Mouse (Mus musculus): Measurements from ENCODE around the gene Atp6ap1. TPM values are rescaled to one million over a fixed set of nuclear protein-coding genes. Genes with fewer than 3 reads are reported as not detected.
A peak's percentile ranks its signal among the peaks of the same experiment; 100 is the strongest.

Atp6ap1 gene
- polyA plus RNA-seq, 1 experiment from 2014 or later = 94.8 TPM

- Histone ChIP-seq H3K9ac (replicated peaks) (peak within 1 kb of the TSS; percentile 68), H3K4me2 (peak within 1 kb of the TSS; percentile 75), H3K4me1 (replicated peaks) (no peaks in the 10 kb centered on the region; the same call in 1 of the 2 replicates), H3K4me3 (replicated peaks) (peak within 1 kb of the TSS; percentile 58), H3K36me3 (peaks cover 73% of the 10 kb centered on the region), H3K27ac (peak within 1 kb of the TSS; percentile 90), H3K27me3 (no peaks in the 10 kb centered on the region), H3K9me3 (no peaks in the 10 kb centered on the region)
- WGBS = 16% methylated on average over 37 of the region's 41 CpGs
- ATAC-seq (ENCODE audit: insufficient number of reproducible peaks, insufficient read depth, low FRiP score, low TSS enrichment, low read depth) = peak; percentile 50
Observed at GRCm38 (mm10) chrX:74304867-74305700, 8.2 kb downstream of the Atp6ap1 start, which contains the start of gene Gdi1. Gene Gdi1 (plus strand): TSS chrX:74304998.

- peak; percentile 94 for ATAC-seq (ENCODE audit: insufficient number of reproducible peaks, insufficient read depth, low FRiP score, low TSS enrichment, low read depth)
- H3K27ac ChIP-seq = peak within 1 kb of the TSS; percentile 84
- peak within 1 kb of the TSS; percentile 77 for H3K9ac ChIP-seq (replicated peaks)
- H3K4me1 ChIP-seq (replicated peaks) = no peaks in the 10 kb centered on the region
- WGBS = 17% methylated on average over 56 of the region's 59 CpGs
- peak within 1 kb of the TSS; percentile 68 for H3K4me2 ChIP-seq
- peaks cover 36% of the 10 kb centered on the region for H3K36me3 ChIP-seq
- no peaks in the 10 kb centered on the region for H3K27me3 ChIP-seq
- no peaks in the 10 kb centered on the region for H3K9me3 ChIP-seq
- peak within 1 kb of the TSS; percentile 62 for H3K4me3 ChIP-seq (replicated peaks)
Observed at GRCm38 (mm10) chrX:74312540-74313464, 15.9 kb downstream of the Atp6ap1 start, which contains the start of gene Fam50a. Gene Fam50a (plus strand): TSS chrX:74313033.

GRCm38 (mm10) chrX:74328725-74329161 is 31.8 kb downstream of the Atp6ap1 start, which contains the start of gene Plxna3:
Gene Plxna3 (plus strand): TSS chrX:74329066.
- peak within 1 kb of the TSS; percentile 49 for H3K4me3 ChIP-seq (replicated peaks)

GRCm38 (mm10) chrX:74329215-74329671 is 32.3 kb downstream of the Atp6ap1 start:
- peak overlapping the region; percentile 60 for H3K9ac ChIP-seq (replicated peaks)
- H3K36me3 ChIP-seq = peaks cover 24% of the 10 kb centered on the region; the same call in 1 of the 2 replicates
- peak overlapping the region; percentile 49 for H3K4me3 ChIP-seq (replicated peaks)
- no peaks in the 10 kb centered on the region; the same call in none of the 2 replicates for H3K4me1 ChIP-seq (replicated peaks)
- peak; percentile 35; the same call in 1 of the 2 replicates for ATAC-seq (ENCODE audit: insufficient number of reproducible peaks, insufficient read depth, low FRiP score, low TSS enrichment, low read depth)
- H3K4me2 ChIP-seq = peak overlapping the region; percentile 66
- 24% methylated on average over 8 of the region's 10 CpGs for WGBS
- H3K27me3 ChIP-seq = no peaks in the 10 kb centered on the region
- no peaks in the 10 kb centered on the region for H3K9me3 ChIP-seq
- 0 out of 2 replicates have a peak overlapping the region, but pooled peaks have one; percentile 80 for H3K27ac ChIP-seq

More at GRCm38 (mm10) chrX:74328725-74329161, 31.8 kb downstream of the Atp6ap1 start, which contains the start of gene Plxna3:
- Histone ChIP-seq H3K27ac (peak within 1 kb of the TSS; percentile 80; the same call in 1 of the 2 replicates), H3K4me1 (replicated peaks) (no peaks in the 10 kb centered on the region; the same call in none of the 2 replicates), H3K9ac (replicated peaks) (peak within 1 kb of the TSS; percentile 60), H3K4me2 (peak within 1 kb of the TSS; percentile 66), H3K36me3 (peaks cover 19% of the 10 kb centered on the region; the same call in 1 of the 2 replicates), H3K27me3 (no peaks in the 10 kb centered on the region), H3K9me3 (no peaks in the 10 kb centered on the region)
- peak; percentile 92 for ATAC-seq (ENCODE audit: insufficient number of reproducible peaks, insufficient read depth, low FRiP score, low TSS enrichment, low read depth)
- 13% methylated on average over 29 of the region's 30 CpGs for WGBS

GRCm38 (mm10) chrX:74330166-74330930 is 33.5 kb downstream of the Atp6ap1 start:
- Histone ChIP-seq H3K9me3 (no peaks in the 10 kb centered on the region), H3K9ac (replicated peaks) (peak overlapping the region; percentile 60; the same call in 1 of the 2 replicates), H3K4me3 (replicated peaks) (peak overlapping the region; percentile 49), H3K27ac (no peak overlapping the region), H3K4me2 (peak overlapping the region; percentile 66), H3K4me1 (replicated peaks) (no peaks in the 10 kb centered on the region; the same call in none of the 2 replicates), H3K36me3 (peaks cover 34% of the 10 kb centered on the region), H3K27me3 (no peaks in the 10 kb centered on the region)
- WGBS = 49% methylated on average over 2 of the region's 2 CpGs
- no peak for ATAC-seq (ENCODE audit: insufficient number of reproducible peaks, insufficient read depth, low FRiP score, low TSS enrichment, low read depth)

- no peaks in the 10 kb centered on the region for H3K36me3 ChIP-seq
- H3K27ac ChIP-seq = peak overlapping the region; percentile 56; the same call in 1 of the 2 replicates
- no peaks in the 10 kb centered on the region for H3K27me3 ChIP-seq
- H3K9me3 ChIP-seq = no peaks in the 10 kb centered on the region
- peak overlapping the region; percentile 49 for H3K4me3 ChIP-seq (replicated peaks)
- 25% methylated on average over 13 of the region's 13 CpGs for WGBS
- ATAC-seq (ENCODE audit: insufficient number of reproducible peaks, insufficient read depth, low FRiP score, low TSS enrichment, low read depth) = no peak; the same call in 1 of the 2 replicates
- H3K4me2 ChIP-seq = peak overlapping the region; percentile 57
- H3K4me1 ChIP-seq (replicated peaks) = no peaks in the 10 kb centered on the region
- H3K9ac ChIP-seq (replicated peaks) = peak overlapping the region; percentile 66
Observed at GRCm38 (mm10) chrX:74352645-74353466, 56.0 kb downstream of the Atp6ap1 start.

- Histone ChIP-seq H3K9me3 (no peaks in the 10 kb centered on the region), H3K27me3 (no peaks in the 10 kb centered on the region), H3K4me2 (peak within 1 kb of the TSS; percentile 57), H3K4me1 (replicated peaks) (no peaks in the 10 kb centered on the region), H3K27ac (peak within 1 kb of the TSS; percentile 56; the same call in 1 of the 2 replicates), H3K9ac (replicated peaks) (peak within 1 kb of the TSS; percentile 66), H3K36me3 (no peaks in the 10 kb centered on the region), H3K4me3 (replicated peaks) (peak within 1 kb of the TSS; percentile 49)
- peak; percentile 31; the same call in 1 of the 2 replicates for ATAC-seq (ENCODE audit: insufficient number of reproducible peaks, insufficient read depth, low FRiP score, low TSS enrichment, low read depth)
- WGBS = 10% methylated on average over 15 of the region's 22 CpGs
Observed at GRCm38 (mm10) chrX:74353467-74353770, 56.5 kb downstream of the Atp6ap1 start, which contains the start of gene Lage3. Gene Lage3 (minus strand): TSS chrX:74353618.
